Mouse (Mus musculus) megakaryocyte, adult 5-6 weeks (primary cell): ENCODE measurements at regions not wholly inside any gene's neighbourhood (a gene's known extent, or its start where the extent isn't known, plus 50 kb on each side); places are given as distances from the start of the nearest gene placed in this dataset.

ENCODE experiments used
- ATAC-seq: 2 replicates; pipeline ENCODE4 v1.8.0; 2016; ENCODE audit warnings: mild to moderate bottlenecking, inconsistent platforms; ENCODE audit not compliant: poor library complexity, severe bottlenecking

GRCm38 (mm10) chr3:129386522-129386921 lies 54.0 kb upstream of the Enpep start:
- no peak for ATAC-seq

GRCm38 (mm10) chr3:129390506-129390905 lies 58.0 kb upstream of the Enpep start:
- no peak for ATAC-seq

- no peak for ATAC-seq
Observed at GRCm38 (mm10) chr3:129391888-129392813, 59.6 kb upstream of the Enpep start.

DNA sequence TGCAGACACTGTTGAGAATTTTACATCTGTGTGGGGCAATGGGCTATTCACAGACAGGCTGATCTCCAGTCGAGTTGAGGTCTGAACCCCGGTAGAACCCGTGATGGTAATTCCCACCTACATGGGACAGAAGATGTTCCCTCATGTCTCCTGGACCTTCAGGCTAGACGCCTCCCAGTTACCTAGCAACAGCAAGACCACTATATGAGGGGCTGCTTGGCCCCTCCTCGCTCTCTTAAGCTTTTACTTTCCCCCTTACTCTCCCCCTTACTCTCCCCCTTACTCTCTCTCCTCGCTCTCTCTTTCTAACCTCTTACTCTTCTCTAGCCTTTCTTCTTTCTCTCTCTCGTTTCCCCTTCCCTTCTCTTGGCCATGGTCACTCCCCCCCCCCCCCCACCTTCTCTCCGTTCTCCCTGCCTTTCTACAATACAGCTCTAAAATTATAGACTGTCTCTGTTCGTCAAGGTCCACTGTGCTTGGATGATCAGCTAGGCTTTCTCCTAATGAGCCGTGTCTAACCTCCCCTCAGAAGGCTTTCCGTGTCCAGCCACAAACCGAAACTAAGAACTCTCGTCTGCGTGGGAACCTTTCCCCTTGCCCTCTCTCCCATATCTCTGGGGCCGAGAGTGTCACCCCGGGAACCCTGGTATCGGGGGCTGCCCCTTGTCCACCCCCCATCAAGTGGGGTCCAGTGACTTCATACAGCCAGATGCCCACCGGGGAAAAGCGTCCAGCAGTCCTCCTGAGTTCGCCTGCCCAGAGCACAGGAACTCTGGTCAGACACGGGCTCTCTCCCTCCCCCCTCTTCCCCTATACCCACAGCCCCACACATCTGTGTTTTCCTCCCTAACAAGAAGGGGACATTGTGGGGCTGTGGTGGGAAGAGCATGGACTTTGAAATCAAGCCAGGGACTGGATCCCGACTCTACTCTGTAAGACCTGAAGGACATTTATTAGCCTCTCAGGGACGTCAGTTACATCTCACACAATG lies 60.6 kb upstream of the Enpep start:
- no peak for ATAC-seq

DNA sequence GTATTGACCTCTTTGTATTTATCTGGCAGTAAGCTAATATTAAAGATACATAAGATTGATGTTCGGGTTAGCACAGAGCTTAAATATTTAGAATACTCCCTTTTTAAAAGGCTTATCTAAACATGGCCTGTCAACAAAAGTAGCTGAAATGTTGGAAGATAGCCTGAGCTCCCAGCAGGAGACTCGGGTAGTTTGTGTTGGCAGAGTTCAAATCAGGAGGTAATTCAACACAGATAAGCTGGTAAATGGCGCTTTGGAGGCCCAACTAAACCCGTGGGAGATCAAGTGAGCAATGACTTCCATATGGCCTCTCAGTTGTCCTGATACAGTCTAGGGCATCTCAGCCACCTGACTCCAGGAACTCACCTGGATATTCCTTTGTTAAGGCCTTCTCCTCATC lies 65.0 kb upstream of the Enpep start:
- ATAC-seq, result no peak

GRCm38 (mm10) chr3:129400092-129400924 lies 67.8 kb upstream of the Enpep start:
- ATAC-seq, result no peak

- ATAC-seq, result no peak
Observed at GRCm38 (mm10) chr3:129411389-129412054, 79.0 kb upstream of the Enpep start.

DNA sequence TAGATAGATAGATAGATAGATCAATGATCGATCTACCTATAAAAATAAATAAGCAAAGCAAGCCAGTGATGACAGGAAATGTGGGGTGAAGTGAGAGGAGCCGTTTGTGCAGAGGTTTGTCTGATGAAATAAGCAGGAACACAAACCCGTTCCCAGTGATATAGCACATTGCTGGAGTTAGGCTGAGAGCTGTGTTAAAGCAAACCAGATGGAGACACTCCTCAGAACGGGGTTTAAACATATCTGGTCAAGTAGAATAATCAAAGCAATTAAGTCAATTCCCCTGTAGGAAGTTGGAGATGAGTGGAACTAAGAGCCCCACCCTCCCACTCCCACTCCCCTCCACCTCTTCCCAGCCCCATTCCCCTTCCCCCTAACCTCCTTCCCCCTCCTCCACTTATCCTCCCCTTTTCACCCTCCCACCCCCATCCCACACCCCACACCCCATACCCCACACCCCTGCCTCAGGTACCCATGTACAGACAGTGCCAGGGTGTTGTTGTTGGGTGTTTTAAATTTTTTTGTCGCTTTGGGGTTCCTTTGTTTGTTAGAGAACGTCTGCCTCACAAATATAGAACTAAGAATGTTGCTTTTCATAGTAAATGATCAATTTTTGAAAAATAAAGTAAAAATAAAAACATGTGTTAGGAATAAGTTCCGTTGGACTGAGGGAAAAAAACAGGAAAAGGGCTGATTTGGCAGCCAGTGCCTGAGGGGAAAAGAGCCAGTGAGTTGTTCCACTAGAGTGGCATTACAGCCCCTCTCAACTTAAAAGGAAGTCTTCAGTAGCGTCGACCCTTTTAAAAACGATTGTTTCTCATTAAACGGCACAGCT lies 79.8 kb upstream of the Enpep start:
- ATAC-seq, result no peak

DNA sequence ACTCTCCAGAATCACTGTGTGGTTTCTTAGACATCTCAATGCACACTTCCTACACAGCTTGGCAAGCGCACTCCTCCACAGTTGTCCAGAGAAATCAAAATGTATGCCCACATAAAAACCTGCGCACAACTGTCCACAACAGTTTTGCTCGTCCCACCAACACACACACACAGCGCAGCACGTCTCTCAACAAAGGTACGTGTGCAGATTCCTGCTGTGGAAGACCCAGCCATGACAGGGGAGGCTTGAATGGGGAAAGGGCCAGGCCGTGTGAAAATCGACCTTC lies 80.4 kb upstream of the Enpep start:
- ATAC-seq, result no peak

- no peak for ATAC-seq
Observed at GRCm38 (mm10) chr3:129415656-129416055, 83.1 kb upstream of the Enpep start.

GRCm38 (mm10) chr3:129416337-129416736 lies 83.8 kb upstream of the Enpep start:
- no peak for ATAC-seq

DNA sequence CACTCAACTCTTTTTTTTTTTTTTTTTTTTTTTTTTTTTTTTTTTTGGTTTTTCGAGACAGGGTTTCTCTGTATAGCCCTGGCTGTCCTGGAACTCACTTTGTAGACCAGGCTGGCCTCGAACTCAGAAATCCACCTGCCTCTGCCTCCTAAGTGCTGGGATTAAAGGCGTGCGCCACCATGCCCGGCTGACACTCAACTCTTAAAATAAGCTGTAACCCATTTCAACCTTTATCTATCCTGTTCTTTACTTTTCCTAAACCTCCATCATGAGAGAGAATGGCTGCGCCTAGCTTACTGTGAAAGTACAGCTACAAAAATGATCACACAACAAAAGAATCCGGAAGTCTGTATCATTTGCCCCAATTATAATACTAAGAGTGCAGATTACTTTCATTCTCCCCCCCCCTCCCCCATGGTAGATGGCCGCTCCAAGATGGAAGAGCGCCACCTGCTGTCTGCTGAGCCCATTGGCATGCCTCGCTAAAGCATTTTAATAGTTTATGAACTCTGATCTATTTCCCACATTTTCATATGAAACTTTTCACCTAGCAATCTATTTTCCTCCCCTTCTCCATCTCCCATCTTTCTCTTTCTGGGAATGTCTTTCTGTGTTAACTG lies 89.2 kb upstream of the Enpep start:
- peak; percentile 92 for ATAC-seq

DNA sequence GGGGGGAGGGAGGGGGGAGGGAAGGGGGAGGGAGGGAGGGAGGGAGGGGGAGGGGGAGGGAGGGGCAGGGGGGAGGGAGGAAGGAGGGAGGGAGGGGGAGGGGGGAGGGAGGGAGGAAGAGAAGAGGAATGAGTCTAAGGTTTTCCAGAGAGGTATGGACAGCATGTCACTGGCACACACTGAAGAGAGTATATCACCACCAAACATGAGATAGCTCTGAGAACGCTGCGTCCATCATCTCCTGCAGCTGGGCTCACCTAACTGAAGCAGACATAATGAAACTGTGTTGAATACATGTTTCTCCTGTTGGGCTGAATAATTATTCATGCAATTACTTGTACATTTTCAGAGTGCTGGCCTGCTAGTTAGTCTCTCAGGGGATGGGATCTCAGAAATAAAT lies 96.2 kb upstream of the Enpep start:
- no peak for ATAC-seq

DNA sequence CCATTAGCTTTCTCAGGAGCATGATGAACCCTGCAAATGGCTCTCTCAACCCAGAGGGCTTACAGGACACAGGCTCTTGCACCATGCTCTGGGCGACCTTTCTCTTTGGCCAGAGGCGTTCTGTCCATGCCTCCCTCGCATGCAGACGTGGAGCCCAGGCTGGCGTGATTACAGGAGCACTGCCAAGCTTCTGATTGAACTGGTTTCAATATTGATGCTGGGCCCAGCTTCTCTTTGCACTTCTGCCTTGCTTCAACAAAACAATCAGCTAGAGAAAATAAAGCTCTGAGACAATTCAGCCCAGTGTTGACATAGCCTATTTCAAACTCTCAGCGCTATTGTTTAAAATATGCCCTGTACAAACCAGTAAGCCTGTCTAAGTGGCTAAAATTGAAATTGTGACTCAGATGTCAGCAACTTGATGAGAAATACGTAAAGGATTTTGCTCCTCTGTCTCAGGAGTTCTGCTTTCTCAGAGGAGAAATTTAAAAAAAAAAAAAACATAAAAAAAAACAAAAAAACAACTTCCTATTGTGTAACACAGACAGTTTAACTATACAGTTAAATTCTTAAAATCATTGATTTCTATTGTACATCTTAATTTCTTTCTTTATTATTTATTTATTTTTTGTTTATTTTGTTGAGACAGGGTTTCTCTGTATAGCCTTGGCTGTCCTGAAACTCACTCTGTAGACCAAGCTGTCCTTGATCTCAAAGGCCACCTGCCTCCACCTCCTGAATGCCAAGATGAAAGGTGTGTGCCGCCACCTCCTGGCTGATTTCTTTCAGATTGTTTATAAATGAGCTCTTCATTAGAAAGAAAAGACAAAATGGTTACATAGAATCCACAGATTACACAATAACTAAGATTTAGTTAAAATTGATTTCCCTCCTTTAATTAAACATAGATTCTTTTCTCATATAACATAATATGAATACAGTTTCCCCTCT lies 96.9 kb upstream of the Enpep start:
- peak; percentile 33 for ATAC-seq

DNA sequence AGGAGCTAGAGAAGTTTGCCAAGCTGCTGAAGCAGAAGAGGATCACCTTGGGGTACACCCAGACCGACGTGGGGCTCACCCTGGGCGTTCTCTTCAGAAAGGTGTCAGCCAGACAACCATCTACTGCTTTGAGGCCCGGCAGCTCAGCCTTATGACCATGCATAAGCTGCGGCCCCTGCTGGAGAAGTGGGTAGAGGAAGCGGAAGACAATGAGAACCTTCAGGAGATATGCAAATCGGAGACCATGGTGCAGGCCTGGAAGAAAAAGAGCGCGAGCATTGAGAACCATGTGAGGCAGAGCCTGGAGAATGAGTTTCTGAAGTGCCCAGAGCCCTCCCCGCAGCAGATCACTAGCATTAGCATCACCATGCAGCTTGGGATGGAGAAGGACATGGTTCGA lies 98.1 kb upstream of the Elovl6 start:
- no peak for ATAC-seq

DNA sequence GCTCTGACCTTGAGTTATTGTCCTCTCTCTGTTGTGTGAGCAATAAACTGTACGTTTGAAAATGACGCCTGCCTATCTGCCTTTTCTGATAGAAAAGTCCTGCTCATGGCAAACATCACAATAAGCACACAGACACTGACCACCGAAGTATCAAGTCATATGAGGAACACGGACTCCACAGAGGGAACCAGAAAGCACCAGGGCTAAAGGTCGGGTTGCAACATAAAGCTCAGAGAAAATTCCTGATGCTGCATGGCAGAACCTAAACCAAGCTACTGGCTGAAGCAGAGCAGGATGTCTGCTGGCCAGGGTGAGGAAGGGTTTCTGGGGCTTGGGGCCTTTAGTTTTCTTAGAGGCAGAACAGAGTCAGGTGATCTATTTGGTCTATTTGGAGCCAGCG lies 94.5 kb upstream of the Elovl6 start:
- ATAC-seq, result no peak

GRCm38 (mm10) chr3:129442756-129443155 lies 89.4 kb upstream of the Elovl6 start:
- ATAC-seq, result no peak

DNA sequence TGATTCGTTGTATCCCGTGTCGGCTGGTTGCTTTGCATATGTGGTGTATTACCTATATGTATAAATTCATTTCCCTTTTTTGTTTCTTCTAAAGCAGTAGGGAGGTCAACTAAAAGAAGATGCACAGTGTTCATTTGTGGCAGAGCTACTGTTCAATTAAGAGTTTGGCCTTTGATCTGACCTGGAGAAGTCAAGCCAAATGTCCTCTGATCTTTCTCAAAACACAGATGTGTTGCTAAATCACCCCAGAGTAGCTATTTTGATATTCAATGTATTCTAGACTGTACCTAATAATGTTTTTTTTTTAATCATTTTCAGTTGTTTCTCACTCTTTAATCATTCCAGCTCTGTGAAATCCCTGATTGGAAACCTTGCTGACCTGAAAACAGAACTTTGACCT lies 87.9 kb upstream of the Elovl6 start:
- ATAC-seq, result no peak
